Mouse (Mus musculus): ENCODE measurements at regions not wholly inside any gene's neighbourhood (a gene's known extent, or its start where the extent isn't known, plus 50 kb on each side); places are given as distances from the start of the nearest gene placed in this dataset.

DNA sequence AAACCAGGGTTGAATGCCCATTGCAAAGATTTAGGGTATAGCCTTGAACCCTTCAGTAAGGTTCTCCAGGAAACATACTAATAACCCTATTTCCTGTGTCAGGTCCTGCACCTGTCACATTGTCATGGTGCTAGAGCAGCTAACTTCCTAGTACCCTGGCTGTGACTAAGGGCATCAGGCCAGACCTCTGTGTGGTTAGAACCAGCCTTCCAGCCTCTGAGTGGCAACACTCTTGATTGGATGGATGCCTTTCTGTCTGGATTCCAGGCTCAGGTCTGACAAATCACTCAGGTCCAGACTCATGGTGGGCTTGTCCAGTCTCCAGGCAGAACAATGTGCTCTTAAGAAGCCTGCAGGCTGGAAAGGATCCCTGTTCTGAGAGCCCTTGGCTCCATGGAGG lies 426.2 kb upstream of the Zfp507 start:
- TF ChIP-seq CTCF (IDR thresholded peaks at IDR 0.05; ENCODE audit: borderline replicate concordance, insufficient read depth, low read depth, low read length) (no peak), POLR2A (IDR thresholded peaks at IDR 0.05; ENCODE audit: borderline replicate concordance, insufficient read depth, low read length) (no peak)
